Mouse (Mus musculus) stomach, postnatal 0 days (tissue): ENCODE measurements at regions not wholly inside any gene's neighbourhood (a gene's known extent, or its start where the extent isn't known, plus 50 kb on each side); places are given as distances from the start of the nearest gene placed in this dataset.

ENCODE experiments used
- ATAC-seq: fragments of 200-750 bp; cut with Nextera tagmentation; 2 replicates; pipeline ENCODE4 v1.8.0; 2017; ENCODE audit not compliant: low FRiP score, low TSS enrichment
- DNase-seq: peaks from one replicate; pipeline ENCODE4 v3.0.0-alpha.2; 2016; ENCODE audit warnings: low spot score
- H3K27ac ChIP-seq: fragments of 300-500 bp; sonication (generic); replicated peaks from 2 replicates; pipeline ENCODE4 v1.5.1; 2014; ENCODE audit warnings: mild to moderate bottlenecking, control low read depth
- H3K27me3 ChIP-seq: fragments of 300-500 bp; sonication (generic); 2 replicates; pipeline ENCODE4 v1.6.1; 2014; ENCODE audit warnings: low read length; ENCODE audit not compliant: control insufficient read depth, insufficient read depth
- H3K36me3 ChIP-seq: fragments of 300-500 bp; sonication (generic); 2 replicates; pipeline ENCODE4 v1.6.1; 2014; ENCODE audit warnings: low read length, mixed read lengths; ENCODE audit not compliant: control insufficient read depth, insufficient read depth
- H3K4me1 ChIP-seq: fragments of 300-500 bp; sonication (generic); replicated peaks from 2 replicates; pipeline ENCODE4 v1.6.1; 2014; ENCODE audit warnings: antibody characterized with exemption; ENCODE audit not compliant: control insufficient read depth, insufficient read depth
- H3K4me2 ChIP-seq: fragments of 300-500 bp; sonication (generic); replicated peaks from 2 replicates; pipeline ENCODE4 v1.6.1; 2014; ENCODE audit warnings: low read depth, mild to moderate bottlenecking, control low read depth, moderate library complexity
- H3K4me3 ChIP-seq: fragments of 300-500 bp; sonication (generic); 2 replicates; pipeline ENCODE4 v1.5.1; 2014; ENCODE audit warnings: low read depth, low read length, control low read depth
- H3K9ac ChIP-seq: fragments of 300-500 bp; sonication (generic); 2 replicates; pipeline ENCODE4 v1.6.1; 2014; ENCODE audit warnings: mild to moderate bottlenecking, low read length, control low read depth, mixed read lengths
- H3K9me3 ChIP-seq: fragments of 300-500 bp; sonication (generic); 2 replicates; pipeline ENCODE4 v1.6.1; 2016; ENCODE audit warnings: low read length; ENCODE audit not compliant: control insufficient read depth
- CTCF ChIP-seq: IDR thresholded peaks from 2 replicates; pipeline ENCODE4 v1.5.1; 2016; ENCODE audit warnings: antibody characterized with exemption, low read depth, mild to moderate bottlenecking, moderate library complexity
- EP300 ChIP-seq: optimal IDR thresholded peaks from 2 replicates; pipeline ENCODE3; 2016; ENCODE audit warnings: antibody characterized with exemption
- WGBS: fragments of 180-500 bp; shearing (Covaris S2); extraction: QIAGEN DNeasy Blood & Tissue Kit; methylation state at CpG from one replicate; pipeline ENCODE4 v1.1.7; 2014; 5-methylcytosine and 5-hydroxymethylcytosine counted together

GRCm38 (mm10) chr9:27663230-27663629 lies 127.3 kb upstream of the Opcml start:
- 100% methylated on average over 1 of the region's 1 CpGs for WGBS

GRCm38 (mm10) chr9:27665659-27666058 lies 124.9 kb upstream of the Opcml start:
- Histone ChIP-seq H3K4me1 (no peaks in the 10 kb centered on the region), H3K36me3 (no peaks in the 10 kb centered on the region), H3K27ac (no peak overlapping the region), H3K27me3 (no peaks in the 10 kb centered on the region), H3K9me3 (no peaks in the 10 kb centered on the region), H3K9ac (no peak overlapping the region), H3K4me3 (no peak overlapping the region), H3K4me2 (no peak overlapping the region)
- ATAC-seq (no peak), DNase-seq (no peak)
- WGBS, result 75% methylated on average over 2 of the region's 2 CpGs
- no peak for TF ChIP-seq EP300
- TF ChIP-seq CTCF, result no peak

More at GRCm38 (mm10) chr9:27663230-27663629, 127.3 kb upstream of the Opcml start:
- no peak for ATAC-seq
- no peaks in the 10 kb centered on the region for H3K36me3 ChIP-seq
- H3K27me3 ChIP-seq, result no peaks in the 10 kb centered on the region
- no peaks in the 10 kb centered on the region for H3K4me1 ChIP-seq
- no peak overlapping the region for H3K4me2 ChIP-seq
- no peak for DNase-seq
- no peak overlapping the region for H3K4me3 ChIP-seq
- no peak overlapping the region for H3K9ac ChIP-seq
- no peaks in the 10 kb centered on the region for H3K9me3 ChIP-seq
- no peak overlapping the region for H3K27ac ChIP-seq
- TF ChIP-seq CTCF (no peak), EP300 (no peak)

- H3K36me3 ChIP-seq, result no peaks in the 10 kb centered on the region
- DNase-seq (no peak), ATAC-seq (no peak)
- no peak overlapping the region for H3K27ac ChIP-seq
- TF ChIP-seq CTCF (no peak), EP300 (no peak)
- H3K4me2 ChIP-seq, result no peak overlapping the region
- no peaks in the 10 kb centered on the region for H3K27me3 ChIP-seq
- no peak overlapping the region for H3K9ac ChIP-seq
- 30% methylated on average over 6 of the region's 6 CpGs for WGBS
- H3K9me3 ChIP-seq, result no peaks in the 10 kb centered on the region
- no peak overlapping the region for H3K4me3 ChIP-seq
- no peaks in the 10 kb centered on the region for H3K4me1 ChIP-seq
Observed at GRCm38 (mm10) chr9:27670032-27670740, 120.4 kb upstream of the Opcml start.

- no peak for ATAC-seq
- no peak for DNase-seq
- no peak overlapping the region for H3K9ac ChIP-seq
- no peak for TF ChIP-seq CTCF
- TF ChIP-seq EP300, result no peak
- H3K27me3 ChIP-seq, result no peaks in the 10 kb centered on the region
- H3K4me2 ChIP-seq, result no peak overlapping the region
- no peaks in the 10 kb centered on the region for H3K9me3 ChIP-seq
- H3K4me3 ChIP-seq, result no peak overlapping the region
- H3K27ac ChIP-seq, result no peak overlapping the region
- no peaks in the 10 kb centered on the region for H3K36me3 ChIP-seq
- no peaks in the 10 kb centered on the region for H3K4me1 ChIP-seq
Observed at GRCm38 (mm10) chr9:27685325-27685724, 105.2 kb upstream of the Opcml start.

GRCm38 (mm10) chr9:27691616-27692015 lies 99.0 kb upstream of the Opcml start:
- no peak for ATAC-seq
- Histone ChIP-seq H3K36me3 (no peaks in the 10 kb centered on the region), H3K4me1 (no peaks in the 10 kb centered on the region), H3K4me2 (no peak overlapping the region), H3K4me3 (no peak overlapping the region), H3K9ac (no peak overlapping the region), H3K27me3 (no peaks in the 10 kb centered on the region), H3K27ac (no peak overlapping the region), H3K9me3 (no peaks in the 10 kb centered on the region)
- 71% methylated on average over 4 of the region's 4 CpGs for whole genome bisulfite sequencing
- TF ChIP-seq CTCF (no peak), EP300 (no peak)
- no peak for DNase-seq

GRCm38 (mm10) chr9:27692751-27693150 lies 97.8 kb upstream of the Opcml start:
- H3K4me2 ChIP-seq, result no peak overlapping the region
- DNase-seq, result no peak
- no peaks in the 10 kb centered on the region for H3K4me1 ChIP-seq
- no peaks in the 10 kb centered on the region for H3K27me3 ChIP-seq
- TF ChIP-seq CTCF (no peak), EP300 (no peak)
- H3K4me3 ChIP-seq, result no peak overlapping the region
- H3K9me3 ChIP-seq, result no peaks in the 10 kb centered on the region
- H3K27ac ChIP-seq, result no peak overlapping the region
- WGBS, result 76% methylated on average over 3 of the region's 3 CpGs
- no peaks in the 10 kb centered on the region for H3K36me3 ChIP-seq
- H3K9ac ChIP-seq, result no peak overlapping the region
- no peak for ATAC-seq
